Mouse (Mus musculus) embryonic fibroblast, embryonic 13.5 days (primary cell): ENCODE data around the gene Med13l.

ENCODE experiments used
- CTCF ChIP-seq: IDR thresholded peaks from 2 replicates; pipeline ENCODE4 v1.5.1; 2011; ENCODE audit warnings: mild to moderate bottlenecking, control low read depth, low read length, moderate library complexity, borderline replicate concordance; ENCODE audit not compliant: insufficient read depth
- POLR2A ChIP-seq: IDR thresholded peaks from 2 replicates; pipeline ENCODE4 v1.6.1; 2011; ENCODE audit warnings: low read depth, mild to moderate bottlenecking, control low read depth, low read length, moderate library complexity

GRCm38 (mm10) chr5:118638534-118639109 lies 78.1 kb downstream of the Med13l start:
- TF ChIP-seq CTCF = no peak
- no peak for TF ChIP-seq POLR2A
